Comparison of ENCODE assay signal across 13 mouse cellular contexts in genomic region chr3:57544154-57544553, GRCm38 (mm10). TPM values are rescaled to one million over a fixed set of nuclear protein-coding genes. Genes with fewer than 3 reads are reported as not detected.
DNase-seq lines count a peak whose midpoint lies in the region; ATAC-seq and TF ChIP-seq lines count a peak whose summit lies in the region.
"Had no signal": no experiment of that assay in that cellular context is flagged by ENCODE, and none has a peak within 500 bp of the region (broad histone marks: within the 10 kb centered on the region; RNA-seq: fewer than 3 reads in every experiment).

No protein-coding gene starts in this region.

- no peaks in the 10 kb centered on the region for H3K27me3 ChIP-seq in heart, adult 2 months (ENCODE audit: control insufficient read depth, insufficient read depth, low read length)
- no peaks in the 10 kb centered on the region for H3K27me3 ChIP-seq in heart, embryonic 12.5 days (replicated peaks)
- H3K27me3 ChIP-seq in kidney, embryonic 15.5 days, result no peaks in the 10 kb centered on the region
- H3K27me3 ChIP-seq in lung, embryonic 16.5 days (ENCODE audit: control insufficient read depth, insufficient read depth, low read depth, low read length), result no peaks in the 10 kb centered on the region
- H3K27me3 ChIP-seq: hindbrain, embryonic 15.5 days; Patski had no signal

- 27% methylated on average over 9 of the region's 9 CpGs for WGBS in heart, adult 2 months
- WGBS in heart, embryonic 12.5 days, result 53% methylated on average over 9 of the region's 9 CpGs
- 66% methylated on average over 9 of the region's 9 CpGs for WGBS in kidney, embryonic 15.5 days
- WGBS in lung, embryonic 16.5 days, result 55% methylated on average over 9 of the region's 9 CpGs

- intact Hi-C loops in heart, adult 2 months (cut with DNase I), result loop anchor here (2.0 to 5.0 kb wide), 2 partner anchors 37 to 73 kb away; no protein-coding TSS in a partner anchor
- intact Hi-C loops in heart, postnatal 25 days (cut with DNase I), result no loop called here

- no peak for TF ChIP-seq EP300 in heart, adult 2 months (IDR thresholded peaks at IDR 0.05; ENCODE audit: insufficient read depth, low read depth, low read length)

- H3K9ac ChIP-seq in heart, adult 2 months (ENCODE audit: low read depth, low read length), result peak overlapping the region; percentile 9; the same call in 1 of the 2 replicates
- H3K9ac ChIP-seq in heart, embryonic 12.5 days, result no peak overlapping the region
- H3K9ac ChIP-seq in kidney, embryonic 15.5 days, result no peak overlapping the region
- no peak overlapping the region for H3K9ac ChIP-seq in lung, embryonic 16.5 days (ENCODE audit: low read length)
- H3K9ac ChIP-seq: hindbrain, embryonic 15.5 days had no signal

- H3K79me2 ChIP-seq in heart, adult 2 months (replicated peaks; ENCODE audit: control insufficient read depth, insufficient read depth, low read length), result peaks cover 5% of the 10 kb centered on the region

- H3K4me2 ChIP-seq in heart, embryonic 12.5 days, result peak overlapping the region; percentile 33
- no peak overlapping the region for H3K4me2 ChIP-seq in kidney, embryonic 15.5 days
- 0 out of 2 replicates have a peak overlapping the region, but pooled peaks have one; percentile 21 for H3K4me2 ChIP-seq in lung, embryonic 16.5 days (ENCODE audit: low read depth, low read length)
- H3K4me2 ChIP-seq: hindbrain, embryonic 15.5 days had no signal

- no peak for TF ChIP-seq POLR2A in heart, adult 2 months (IDR thresholded peaks at IDR 0.05; ENCODE audit: insufficient read depth, low read depth, low read length)

- ATAC-seq in heart, embryonic 12.5 days (ENCODE audit: insufficient number of reproducible peaks, low FRiP score), result peak; percentile 68
- no peak for ATAC-seq in kidney, embryonic 15.5 days (replicated peaks; ENCODE audit: low FRiP score)
- ATAC-seq in lung, embryonic 16.5 days (ENCODE audit: low read depth), result peak; percentile 66
- ATAC-seq: Patski had no signal

- H3K4me1 ChIP-seq in heart, adult 2 months (ENCODE audit: control insufficient read depth, insufficient read depth, low read length), result peaks cover 21% of the 10 kb centered on the region
- H3K4me1 ChIP-seq in heart, embryonic 12.5 days (replicated peaks), result peaks cover 33% of the 10 kb centered on the region
- peaks cover 5% of the 10 kb centered on the region; the same call in 1 of the 2 replicates for H3K4me1 ChIP-seq in kidney, embryonic 15.5 days
- peaks cover 15% of the 10 kb centered on the region; the same call in 1 of the 2 replicates for H3K4me1 ChIP-seq in lung, embryonic 16.5 days (replicated peaks; ENCODE audit: control insufficient read depth, insufficient read depth, low read length)
- H3K4me1 ChIP-seq: hindbrain, embryonic 15.5 days had no signal

- no peak overlapping the region for H3K4me3 ChIP-seq in heart, adult 2 months
- no peak overlapping the region for H3K4me3 ChIP-seq in heart, embryonic 12.5 days
- H3K4me3 ChIP-seq in kidney, embryonic 15.5 days (replicated peaks), result no peak overlapping the region
- H3K4me3 ChIP-seq in lung, embryonic 16.5 days (ENCODE audit: low read length), result no peak overlapping the region
- H3K4me3 ChIP-seq: hindbrain, embryonic 15.5 days; left cerebral cortex, adult 2 months had no signal

- peak overlapping the region; percentile 61 for H3K27ac ChIP-seq in heart, adult 2 months
- peak overlapping the region; percentile 76 for H3K27ac ChIP-seq in heart, embryonic 12.5 days (ENCODE audit: poor library complexity, severe bottlenecking)
- H3K27ac ChIP-seq in kidney, embryonic 15.5 days, result peak overlapping the region; percentile 51; the same call in 1 of the 2 replicates
- H3K27ac ChIP-seq in lung, embryonic 16.5 days (ENCODE audit: low read length), result peak overlapping the region; percentile 71
- H3K27ac ChIP-seq: hindbrain, embryonic 15.5 days; left cerebral cortex, adult 2 months had no signal

- TF ChIP-seq CTCF in heart, adult 2 months (IDR thresholded peaks at IDR 0.05), result no peak

- peak in 1 of 2 experiments; percentile 42 for DNase-seq in heart, adult 2 months
- DNase-seq in heart, postnatal 25 days (ENCODE audit: low spot score), result no peak
- DNase-seq in cerebellum, adult 11 months, result no peak
- no peak for DNase-seq in thymus, postnatal 25 days
- no peak for DNase-seq in right cerebral cortex, postnatal 36 days (ENCODE audit: low spot score in 2 of 2)
- DNase-seq: gastrocnemius, postnatal 14 days had no signal

- H3K36me3 ChIP-seq in heart, adult 2 months (ENCODE audit: control insufficient read depth, insufficient read depth, low read length), result peaks cover 55% of the 10 kb centered on the region
- H3K36me3 ChIP-seq in heart, embryonic 12.5 days, result no peaks in the 10 kb centered on the region
- no peaks in the 10 kb centered on the region for H3K36me3 ChIP-seq in kidney, embryonic 15.5 days
- no peaks in the 10 kb centered on the region for H3K36me3 ChIP-seq in lung, embryonic 16.5 days (ENCODE audit: control insufficient read depth, insufficient read depth, low read length)
- H3K36me3 ChIP-seq: hindbrain, embryonic 15.5 days had no signal

- no peaks in the 10 kb centered on the region for H3K9me3 ChIP-seq in heart, embryonic 12.5 days (replicated peaks)
- H3K9me3 ChIP-seq in kidney, embryonic 15.5 days (replicated peaks), result no peaks in the 10 kb centered on the region
- H3K9me3 ChIP-seq in lung, embryonic 16.5 days (ENCODE audit: control insufficient read depth, low read length), result no peaks in the 10 kb centered on the region
- H3K9me3 ChIP-seq: hindbrain, embryonic 15.5 days had no signal

RNA-seq across cellular contexts. Expression of gene Wwtr1, which starts 31.6 kb away (rescaled TPM):
- total RNA-seq in heart, adult 2 months (2021), result 10 to 100 TPM; 46.5 to 49.1 TPM
- 28.2 and 40.6 TPM in 2 replicates for polyA plus RNA-seq in heart, adult 2 months (2012; rRNA removed)
- 10 to 100 TPM; 57.9 to 61.6 TPM for total RNA-seq in heart, postnatal 25 days (2021)
- 15.3 and 17.6 TPM in 2 replicates for polyA plus RNA-seq in heart, embryonic 12.5 days (2016; fragmentation: Nextera tagmentation; extraction: Ambion mirVana)
- polyA plus RNA-seq in kidney, embryonic 15.5 days (2015; fragmentation: Nextera tagmentation; extraction: Ambion mirVana), result 15.9 and 17.4 TPM in 2 replicates
- 27.5 and 29.9 TPM in 2 replicates for polyA plus RNA-seq in lung, embryonic 16.5 days (2015; fragmentation: Nextera tagmentation; extraction: Ambion mirVana)
- total RNA-seq: common myeloid progenitor, adult 5-6 weeks had no signal
